Mouse (Mus musculus) leukemia stem cell, adult 10-12 weeks (primary cell): ENCODE data around the gene Ms4a8a. TPM values are rescaled to one million over a fixed set of nuclear protein-coding genes. Genes with fewer than 3 reads are reported as not detected.

Source experiments
- polyA plus RNA-seq: library from polyadenylated mRNA; stranded (reverse); fragments of >175 nt; gene quantifications from 2 replicates; pipeline ENCODE4 v1.2.3, GENCODE M21; 2012; ENCODE audit warnings: low replicate concordance

The Ms4a8a gene
- polyA plus RNA-seq = not detected in 2 replicates

GRCm38 (mm10) chr19:11080934-11081333, at the start of gene Ms4a8a:
Gene Ms4a8a, minus strand, starts transcription at chr19:11081102.

GRCm38 (mm10) chr19:11017891-11018290, 63.0 kb downstream of the Ms4a8a start, which contains the start of gene Ms4a18:
Gene Ms4a18, minus strand, starts transcription at chr19:11018031.

Other genes with a start within 250 kb of the Ms4a8a start
- 19.9 and 26.4 TPM in 2 replicates for gene Slc15a3, start 241.4 kb downstream of the Ms4a8a start, polyA plus RNA-seq
- gene Tmem132a, start 211.2 kb downstream of the Ms4a8a start, polyA plus RNA-seq = 1.3 and 1.8 TPM in 2 replicates
- 33.2 and 56.1 TPM in 2 replicates for gene Tmem109, start 199.1 kb downstream of the Ms4a8a start, polyA plus RNA-seq
- gene Prpf19, start 185.9 kb downstream of the Ms4a8a start, polyA plus RNA-seq = 47.7 and 50.8 TPM in 2 replicates
- not detected in 2 replicates for gene Zp1, start 160.5 kb downstream of the Ms4a8a start, polyA plus RNA-seq
- gene Ptgdr2, start 143.9 kb downstream of the Ms4a8a start, polyA plus RNA-seq = 0.07 TPM in 1 of 2 replicates, not detected in the other
- gene Ccdc86, start 131.8 kb downstream of the Ms4a8a start, polyA plus RNA-seq = 37.0 and 57.1 TPM in 2 replicates
- gene Ms4a10, start 106.4 kb downstream of the Ms4a8a start, polyA plus RNA-seq = not detected in 2 replicates
- 0.61 TPM in 1 of 2 replicates, not detected in the other for gene Ms4a15, start 87.9 kb downstream of the Ms4a8a start, polyA plus RNA-seq
- not detected in 2 replicates for gene Ms4a18, start 63.1 kb downstream of the Ms4a8a start, polyA plus RNA-seq
- gene 1700017D01Rik, start 49.8 kb upstream of the Ms4a8a start, polyA plus RNA-seq = not detected in 2 replicates
- gene 1700025F22Rik, start 84.2 kb upstream of the Ms4a8a start, polyA plus RNA-seq = not detected in 2 replicates
- gene Ms4a13, start 115.6 kb upstream of the Ms4a8a start, polyA plus RNA-seq = not detected in 2 replicates
- not detected in 2 replicates for gene Ms4a12, start 151.3 kb upstream of the Ms4a8a start, polyA plus RNA-seq
- 0.55 and 3.7 TPM in 2 replicates for gene Ms4a1, start 185.1 kb upstream of the Ms4a8a start, polyA plus RNA-seq
- gene Ms4a5, start 202.8 kb upstream of the Ms4a8a start, polyA plus RNA-seq = not detected in 2 replicates
- gene Ms4a14, start 233.4 kb upstream of the Ms4a8a start, polyA plus RNA-seq = not detected in 2 replicates